Mouse (Mus musculus): ENCODE data around the gene Acoxl.
A peak's percentile ranks its signal among the peaks of the same experiment; 100 is the strongest.

Acoxl gene

DNA sequence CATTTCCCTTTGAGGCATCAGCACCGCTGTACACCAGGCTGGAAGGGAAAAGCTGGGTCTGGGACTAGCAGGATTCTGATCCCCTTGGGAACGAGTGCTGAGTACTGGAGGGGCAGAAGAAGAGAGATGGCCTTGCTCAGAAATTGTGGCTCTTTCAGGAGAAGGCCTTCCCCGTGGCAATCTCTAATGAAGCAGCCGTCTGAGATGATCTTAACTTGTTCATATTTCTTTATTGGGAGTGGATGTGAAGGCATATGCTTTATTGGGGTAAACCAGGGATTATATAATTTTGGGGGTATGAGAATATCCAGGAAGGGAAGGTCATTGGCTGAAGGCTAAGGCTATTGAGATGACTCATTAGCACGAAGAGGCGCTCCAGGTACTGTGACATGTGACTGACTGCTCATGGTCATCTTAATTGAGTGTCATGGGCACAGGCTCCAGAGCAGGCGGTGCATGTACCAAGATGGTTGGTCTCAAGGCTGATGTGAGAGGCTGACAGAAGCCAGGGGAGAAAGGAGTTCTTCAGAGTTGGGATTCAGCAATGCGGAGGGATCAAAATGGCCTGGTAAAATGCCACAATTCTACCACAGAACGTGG is 195.5 kb downstream of the Acoxl start:
- no peak for DNase-seq

DNA sequence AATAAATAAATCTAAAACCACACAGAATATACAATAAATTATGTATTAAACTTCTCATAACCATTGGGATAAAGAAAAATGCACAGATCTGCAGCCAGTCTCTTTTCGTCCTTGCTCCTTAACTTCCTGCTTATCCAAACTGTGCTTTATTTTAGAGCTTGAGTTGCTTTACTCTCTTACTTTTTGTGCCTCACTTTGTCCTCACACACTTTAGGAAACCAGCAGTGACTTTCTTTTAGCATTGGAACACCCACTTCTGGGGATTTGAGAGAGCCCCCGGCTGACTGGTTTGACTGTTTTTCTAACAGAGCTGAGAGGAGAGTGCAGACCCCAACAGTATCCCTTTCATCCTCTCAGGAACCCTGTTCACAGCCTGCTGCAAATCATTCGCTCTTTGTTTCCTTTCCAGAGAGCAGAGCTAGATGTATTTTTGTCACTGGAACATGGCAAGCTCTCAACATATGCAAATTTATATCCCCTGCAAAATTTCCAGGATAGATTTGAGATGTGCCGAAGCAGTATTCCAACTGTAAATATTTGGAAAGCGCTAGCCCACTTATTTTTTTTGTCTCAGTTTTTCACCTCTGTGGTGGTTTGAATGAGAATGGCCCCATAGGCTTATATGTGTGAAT is 199.7 kb downstream of the Acoxl start:
- no peak for DNase-seq

DNA sequence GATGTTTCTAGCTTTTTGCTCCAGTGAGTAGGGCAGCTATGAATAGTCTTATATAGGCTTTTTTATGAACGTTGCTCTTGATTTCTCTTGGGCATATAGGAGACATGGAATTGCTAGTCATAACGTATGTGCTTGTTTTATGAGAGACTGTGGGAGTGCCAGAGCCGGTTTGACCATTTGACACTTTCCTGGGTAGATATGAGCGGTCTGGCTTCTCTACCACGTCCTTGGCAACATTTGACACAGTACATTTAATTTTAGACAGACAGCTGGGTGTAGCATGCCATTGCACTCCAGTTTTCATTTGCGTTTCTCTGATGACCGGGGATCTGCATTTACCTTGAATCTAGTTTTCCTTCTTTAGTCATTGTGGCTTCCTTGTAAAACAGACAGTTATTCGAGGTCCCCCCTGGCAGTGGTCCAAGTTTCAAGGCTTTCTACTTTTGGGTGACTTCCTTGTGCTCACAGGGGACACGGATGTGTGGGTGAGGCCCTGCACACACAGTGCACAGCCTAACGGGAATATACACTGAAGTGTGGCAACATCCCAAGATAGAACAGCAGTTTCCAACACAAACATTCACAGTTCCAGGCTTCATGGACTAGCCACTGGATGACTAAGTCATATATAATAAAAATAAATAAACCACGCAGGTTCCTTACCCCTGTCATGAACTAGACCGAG is 202.5 kb downstream of the Acoxl start:
- peak; percentile 6 for DNase-seq

DNA sequence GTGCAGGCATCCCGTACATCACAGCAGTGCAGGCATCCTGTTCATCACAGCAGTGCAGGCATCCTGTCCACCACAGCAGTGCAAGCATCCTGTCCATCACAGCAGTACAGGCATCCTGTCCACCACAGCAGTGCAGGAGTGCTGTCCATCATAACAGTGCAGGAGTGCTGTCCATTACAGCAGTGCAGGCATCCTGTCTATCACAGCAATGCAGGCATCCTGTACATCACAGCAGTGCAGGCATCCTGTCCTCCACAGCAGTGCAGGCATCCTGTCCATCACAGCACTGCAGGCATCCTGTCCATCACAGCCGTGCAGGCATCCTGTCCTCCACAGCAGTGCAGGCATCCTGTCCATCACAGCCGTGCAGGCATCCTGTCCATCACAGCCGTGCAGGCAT is 207.8 kb downstream of the Acoxl start:
- DNase-seq, result no peak

DNA sequence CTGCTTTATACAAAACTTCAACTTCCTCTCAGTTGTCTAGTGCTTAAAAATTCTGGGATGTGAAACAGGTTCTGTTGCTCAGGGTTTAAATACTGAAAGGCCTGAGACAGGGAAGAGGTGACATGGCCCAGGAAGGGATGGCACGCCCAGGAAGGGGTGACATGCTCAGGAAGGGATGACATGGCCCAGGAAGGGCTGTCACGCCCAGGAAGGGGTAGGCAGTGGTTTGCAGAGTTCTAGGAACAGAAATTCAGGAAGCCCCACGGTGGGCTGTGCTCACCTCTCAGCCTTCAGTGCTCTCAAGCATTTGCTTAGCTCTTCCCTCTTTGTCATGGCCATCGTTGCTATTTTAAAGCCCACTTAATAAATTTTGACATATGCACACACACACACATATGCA is 216.2 kb downstream of the Acoxl start:
- no peak for DNase-seq

DNA sequence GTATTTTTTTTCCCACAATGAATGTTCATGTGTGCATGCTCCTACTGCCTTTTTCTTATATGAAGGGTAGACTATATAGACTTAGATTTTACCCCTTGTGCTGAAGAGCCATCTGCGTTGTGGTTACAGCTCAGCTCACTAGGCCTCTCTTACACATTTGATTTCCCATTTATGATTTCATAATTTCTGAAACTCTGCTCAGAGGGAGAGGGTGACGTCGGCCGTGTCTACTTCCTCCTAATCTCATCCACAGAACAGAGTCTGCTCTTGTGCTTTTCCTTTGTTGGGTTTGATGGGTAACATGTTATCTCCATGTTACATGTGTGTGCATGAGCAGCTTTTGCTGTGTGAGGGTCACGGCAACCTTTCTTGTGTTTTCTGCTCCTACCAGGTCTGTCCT is 219.2 kb downstream of the Acoxl start:
- DNase-seq, result no peak

DNA sequence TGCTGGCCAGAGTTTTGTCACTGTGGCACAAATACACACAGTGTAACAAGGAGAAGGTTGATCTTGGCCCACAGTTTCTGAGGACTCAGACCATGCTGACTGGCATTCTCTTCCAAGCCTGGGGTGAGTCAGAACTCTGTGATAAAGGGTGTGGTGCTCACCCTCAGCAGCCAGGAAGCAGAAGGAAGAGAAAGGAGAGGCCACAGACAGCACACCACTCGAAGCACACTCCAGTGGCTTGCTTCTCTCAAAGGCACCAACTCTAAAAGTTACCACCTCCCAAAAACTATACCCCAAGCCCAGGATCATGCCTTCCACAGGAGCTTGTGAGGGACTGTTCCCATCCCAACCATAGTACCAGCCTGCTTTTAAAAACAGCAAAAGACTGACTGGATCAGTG is 220.0 kb downstream of the Acoxl start:
- no peak for DNase-seq

DNA sequence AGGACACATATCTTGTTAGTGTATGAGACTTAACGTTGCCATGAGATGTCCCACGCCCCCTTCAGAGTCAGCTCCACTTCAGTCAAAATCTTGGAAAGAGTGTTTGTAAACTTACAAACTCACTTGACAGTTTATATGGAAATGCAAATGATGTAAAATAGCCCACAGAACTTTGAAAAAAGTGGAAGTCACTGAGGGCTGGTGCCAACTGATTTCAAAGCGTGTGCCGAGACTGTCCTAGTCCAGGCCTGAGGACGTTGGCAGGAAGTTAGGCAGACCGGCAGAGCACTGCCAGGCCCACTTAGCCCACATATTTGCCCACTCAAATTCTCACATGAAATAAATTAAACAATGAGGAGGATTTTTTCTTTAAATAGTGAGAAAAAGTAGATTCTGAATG is 221.5 kb downstream of the Acoxl start:
- DNase-seq, result no peak

DNA sequence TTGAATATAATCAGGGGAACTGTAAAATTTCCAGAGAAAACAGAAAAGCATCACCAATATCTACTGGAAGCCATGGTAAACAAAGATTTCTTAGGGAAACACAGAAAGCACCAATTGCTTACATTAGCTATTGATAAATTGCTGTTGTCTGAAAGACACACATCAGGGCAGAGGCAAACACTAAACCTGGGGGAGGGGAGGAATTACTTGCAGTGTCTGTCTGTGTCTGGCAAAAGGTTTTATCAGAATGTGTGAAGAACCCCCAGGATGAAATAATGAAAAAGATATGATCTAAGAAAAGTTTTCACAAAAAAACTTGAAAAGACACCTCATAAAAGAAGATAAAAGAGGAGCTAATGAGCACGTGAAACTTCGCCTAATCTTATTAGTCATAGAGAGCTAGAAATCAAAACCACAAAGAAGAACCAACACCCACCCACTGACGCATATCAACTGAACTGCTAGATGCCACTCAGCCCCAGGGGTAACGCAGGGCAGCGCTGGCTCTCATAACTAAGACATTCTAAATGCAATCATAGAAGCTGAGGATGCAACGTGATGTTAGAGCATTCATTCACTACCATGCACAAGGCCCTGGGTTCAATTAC is 222.1 kb downstream of the Acoxl start:
- no peak for DNase-seq

DNA sequence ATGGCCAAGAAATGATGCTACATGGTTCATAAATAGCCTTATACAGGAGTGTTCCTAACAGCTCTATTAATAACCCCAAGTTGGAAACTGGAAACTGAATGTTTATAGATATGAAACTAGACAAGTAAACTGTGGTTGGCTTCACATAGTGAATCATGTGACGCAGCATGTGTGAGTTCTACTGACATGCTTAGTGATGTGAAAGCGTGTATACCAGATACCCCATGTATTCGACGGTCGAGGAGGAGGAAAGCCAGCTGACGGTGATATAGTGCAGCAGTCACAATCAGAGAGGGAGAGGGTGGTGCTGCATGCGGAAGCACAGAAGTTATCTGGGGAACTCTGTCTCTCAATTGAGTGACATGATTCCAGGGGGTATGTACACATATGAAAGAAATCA is 222.8 kb downstream of the Acoxl start:
- DNase-seq, result no peak

DNA sequence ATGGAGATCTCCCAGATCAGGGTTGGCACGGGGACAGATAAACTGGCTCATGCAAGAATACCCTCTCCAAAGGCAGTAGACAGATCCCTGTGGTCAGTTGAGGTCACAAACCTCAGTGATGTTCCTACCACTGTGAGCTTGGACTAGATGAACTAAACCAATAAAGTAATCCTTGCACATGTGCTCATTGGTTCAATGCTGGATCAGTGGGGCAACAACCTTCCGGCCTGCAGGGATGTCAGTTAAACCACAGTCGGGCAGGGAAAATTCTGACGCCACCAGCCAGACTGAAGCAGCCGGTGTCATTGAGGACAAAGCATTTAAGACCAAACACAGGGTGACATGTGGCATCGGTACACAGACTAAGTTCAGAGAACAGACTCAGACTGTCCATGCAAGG is 224.1 kb downstream of the Acoxl start:
- no peak for DNase-seq

DNA sequence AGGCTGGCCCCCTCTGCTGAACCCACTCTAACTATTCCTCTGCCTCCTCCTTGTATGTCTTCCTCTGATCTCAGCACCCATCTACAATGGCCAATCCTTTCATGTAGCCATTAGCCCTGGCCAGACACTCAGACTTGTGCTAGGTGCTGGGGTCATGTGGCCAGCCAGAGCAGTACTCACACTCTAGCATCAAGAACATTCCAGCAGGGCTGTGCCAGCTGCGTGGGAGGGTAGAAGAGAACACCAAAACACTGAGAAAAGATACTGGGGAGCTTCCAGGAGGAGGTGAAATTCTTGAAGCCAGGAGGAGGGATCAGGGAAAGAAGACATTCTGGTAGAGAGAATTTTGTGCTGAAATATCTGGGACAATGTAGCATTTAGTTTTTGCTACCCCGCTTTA is 226.3 kb downstream of the Acoxl start:
- DNase-seq, result no peak

DNA sequence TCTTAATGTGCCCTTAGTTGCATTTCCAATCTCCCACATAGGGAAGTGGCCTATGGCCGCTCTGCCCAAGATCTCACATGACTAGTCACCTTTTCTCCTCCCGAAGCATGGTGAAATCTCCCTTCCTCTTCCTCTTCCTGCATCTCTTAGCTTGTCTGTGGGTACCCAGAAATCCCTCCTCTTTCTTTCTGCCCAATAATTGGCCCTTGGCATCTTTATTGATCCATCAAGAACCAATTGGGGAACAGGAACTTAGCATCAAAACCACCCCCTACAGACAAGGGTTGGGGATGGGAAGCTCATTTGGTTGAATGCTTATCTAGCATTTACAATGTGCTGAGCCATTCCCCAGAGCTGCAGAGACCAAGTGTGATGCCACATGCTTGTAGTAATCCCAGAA is 226.9 kb downstream of the Acoxl start:
- no peak for DNase-seq

DNA sequence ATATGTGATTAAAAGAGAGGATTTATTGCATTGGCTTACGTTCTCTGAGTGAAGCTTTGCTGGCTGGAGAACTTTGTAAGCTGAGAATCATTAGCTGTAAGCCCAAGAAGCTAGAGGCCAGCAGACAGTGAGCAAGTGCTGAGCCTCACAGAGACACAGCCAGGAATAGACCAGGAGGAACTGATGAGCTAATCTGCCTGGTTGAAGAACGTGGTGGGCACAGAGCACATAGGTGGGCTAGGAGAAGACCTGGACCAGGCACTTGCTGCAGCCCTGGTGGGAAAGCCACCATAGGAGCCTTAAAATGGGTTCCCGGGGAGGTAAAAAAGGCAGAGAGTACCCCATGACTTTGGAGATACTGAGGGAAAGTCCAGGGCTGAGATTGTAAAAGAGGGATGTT is 228.5 kb downstream of the Acoxl start:
- no peak for DNase-seq

DNA sequence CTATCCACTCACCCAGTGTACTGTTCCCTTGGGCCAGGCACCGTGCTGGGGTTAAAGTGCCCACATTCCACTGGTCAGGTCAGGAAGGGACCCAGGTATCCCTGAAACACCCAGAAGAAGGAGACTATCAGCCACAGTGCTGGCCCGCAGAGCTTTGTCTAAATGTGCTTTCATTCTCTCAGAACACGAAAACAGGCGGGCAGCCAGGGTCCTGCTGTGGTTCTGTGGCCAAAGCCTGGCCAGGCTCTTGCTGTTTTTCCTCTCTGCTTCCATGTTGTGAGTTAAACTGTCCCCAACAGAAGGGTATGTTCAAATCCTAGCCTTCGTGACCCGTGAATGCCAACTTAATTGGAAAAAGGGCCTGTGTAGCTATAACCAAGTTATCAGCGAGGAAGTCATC is 228.9 kb downstream of the Acoxl start:
- DNase-seq, result no peak

DNA sequence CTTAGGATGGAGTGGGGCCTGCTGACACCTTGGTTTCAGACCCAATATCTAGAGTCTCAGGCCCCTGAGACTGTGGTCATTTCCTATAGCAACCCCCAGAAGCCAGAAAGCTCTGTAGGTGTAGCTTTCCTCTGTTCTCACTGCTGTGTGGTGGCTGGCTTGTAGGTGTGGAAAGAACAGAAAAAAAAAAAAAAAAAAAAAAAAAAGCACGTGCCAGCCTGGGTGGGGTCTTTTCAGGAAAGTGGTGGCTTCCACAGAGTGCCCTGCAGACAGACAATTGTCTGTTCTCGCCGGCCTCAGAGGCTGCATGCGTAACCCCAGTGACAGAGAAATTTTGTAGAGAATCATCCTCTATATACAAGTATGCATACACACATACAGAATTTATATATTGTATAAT is 229.5 kb downstream of the Acoxl start:
- DNase-seq, result no peak

DNA sequence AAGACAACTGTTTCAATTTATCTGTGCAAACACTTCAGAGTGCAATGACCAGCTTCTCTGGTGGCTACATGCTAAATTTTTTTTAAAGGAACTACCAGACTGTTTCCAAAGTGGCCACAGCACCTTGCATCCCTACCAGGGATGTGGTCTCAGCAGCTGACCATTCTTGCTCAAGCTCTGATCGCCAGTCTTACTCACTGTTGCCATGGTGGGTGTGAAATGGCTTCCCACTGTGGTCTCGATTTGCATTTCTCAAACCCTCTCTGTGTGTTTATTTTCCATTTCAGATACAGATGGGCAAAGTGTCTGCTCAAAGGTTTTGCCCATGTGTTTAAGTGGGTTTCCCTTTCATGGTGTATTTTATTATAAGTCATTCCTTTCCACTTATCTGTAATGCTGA is 230.3 kb downstream of the Acoxl start:
- no peak for DNase-seq

DNA sequence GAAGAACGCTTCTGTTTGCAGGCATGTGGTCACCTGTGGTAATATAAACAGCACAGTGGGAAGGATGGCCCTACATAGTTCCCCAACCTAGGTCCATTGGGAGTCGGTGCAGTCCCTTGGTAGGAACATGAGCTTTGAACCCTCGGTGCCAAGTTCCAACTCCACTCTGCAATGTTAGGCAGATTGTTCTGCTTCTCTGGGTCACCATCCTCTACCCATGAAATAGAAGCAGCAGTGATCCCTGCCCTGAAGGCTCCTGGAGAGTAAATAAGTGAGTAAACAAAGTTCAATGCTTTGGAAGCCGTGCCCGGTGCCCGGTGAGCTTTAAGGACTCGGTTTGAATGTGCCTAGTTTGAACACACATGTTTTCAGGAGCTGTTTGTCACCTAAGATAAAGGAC is 233.1 kb downstream of the Acoxl start:
- DNase-seq, result no peak

DNA sequence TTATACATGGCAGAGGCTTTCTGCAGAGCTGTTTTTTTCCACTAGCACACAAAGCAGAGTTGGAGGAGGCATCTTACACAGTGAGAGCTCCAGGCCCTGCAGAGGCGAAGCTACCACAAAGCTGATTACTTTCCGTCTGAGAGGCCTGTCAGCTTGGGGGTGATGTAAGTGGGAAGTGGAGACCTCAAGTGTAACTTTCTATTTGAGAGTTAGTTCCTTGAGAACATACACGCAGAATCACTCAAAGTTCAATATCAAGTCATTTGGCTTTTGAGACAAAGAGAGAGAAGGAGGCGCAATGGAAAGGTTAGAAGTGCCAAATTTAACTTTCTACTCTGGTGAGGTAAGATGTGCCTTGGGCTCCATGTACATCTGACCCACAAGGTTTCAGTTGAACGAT is 234.3 kb downstream of the Acoxl start:
- no peak for DNase-seq

DNA sequence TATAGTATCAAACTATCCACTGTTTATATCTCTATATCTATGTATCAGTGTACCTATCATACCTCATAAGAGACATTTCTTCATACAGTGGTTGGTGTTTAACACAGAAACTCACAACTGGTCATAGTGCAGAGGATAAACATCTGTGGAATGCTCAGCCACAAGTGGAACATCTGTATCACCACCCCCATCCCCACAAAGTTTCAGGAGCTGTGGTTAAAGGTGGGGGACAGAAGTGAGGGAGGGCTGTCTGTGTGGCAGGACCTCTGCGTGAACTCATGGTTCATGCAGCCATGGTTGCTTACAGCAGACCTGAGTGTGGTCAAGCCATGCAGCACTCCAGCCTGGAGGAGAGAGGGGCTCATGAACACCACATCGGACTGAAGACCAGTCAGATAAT is 234.9 kb downstream of the Acoxl start:
- no peak for DNase-seq

DNA sequence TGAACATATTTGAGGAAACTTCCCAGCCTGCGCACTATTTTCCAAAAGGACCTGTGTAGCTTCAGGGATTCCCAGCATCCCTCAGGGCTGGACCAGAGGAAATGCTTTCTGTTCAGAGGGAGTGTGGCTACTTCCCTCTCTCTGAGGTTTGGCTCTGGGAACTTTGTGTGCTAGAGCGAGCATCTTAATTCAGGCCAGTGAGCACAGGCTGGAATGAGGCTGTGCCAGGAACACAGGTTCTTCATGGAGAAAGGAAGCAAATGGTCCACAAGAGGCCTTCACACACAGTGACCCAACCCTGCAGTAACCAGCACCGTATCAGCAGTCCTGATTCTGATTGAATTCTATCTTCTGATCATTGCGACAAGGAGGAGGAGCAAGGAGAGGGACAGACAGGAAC is 238.3 kb downstream of the Acoxl start:
- no peak for DNase-seq

DNA sequence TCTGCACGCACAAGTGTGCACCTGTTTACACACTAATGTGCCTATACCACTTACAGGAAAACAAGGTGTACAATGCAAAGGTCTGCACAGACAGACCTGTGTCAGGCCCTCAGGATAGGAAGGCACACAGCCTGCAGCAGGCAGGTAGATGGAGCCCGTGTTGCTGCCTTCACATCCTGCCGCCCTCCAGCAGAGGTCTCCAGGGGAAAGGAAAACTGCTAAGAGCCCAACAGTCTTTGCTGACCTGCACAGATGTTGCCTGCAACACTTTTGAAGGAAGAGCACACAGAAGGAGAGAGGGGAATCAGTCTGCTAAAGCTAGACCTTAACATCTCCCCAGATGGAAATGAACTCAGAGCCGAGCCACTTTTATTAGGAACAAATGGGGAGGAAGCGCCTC is 240.2 kb downstream of the Acoxl start:
- DNase-seq, result peak; percentile 59

DNA sequence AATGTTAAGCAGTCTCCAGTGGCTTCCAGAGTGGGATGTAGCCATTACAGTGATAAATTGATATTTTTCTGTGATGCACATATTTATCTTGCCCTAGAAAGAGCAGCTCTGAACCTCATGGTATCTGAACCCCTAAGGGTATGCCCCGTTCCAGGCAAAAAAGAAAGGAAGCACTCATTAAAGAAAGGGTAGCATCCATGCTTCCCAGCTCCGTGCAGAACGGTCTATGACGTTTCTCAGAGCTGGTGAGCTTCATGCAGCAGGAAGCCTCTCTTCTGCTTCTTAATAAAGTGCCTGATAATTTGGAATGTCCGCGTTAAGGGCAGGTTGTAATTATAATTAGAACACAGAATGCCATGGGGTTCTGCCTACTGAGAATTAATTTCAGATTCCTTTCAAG is 240.6 kb downstream of the Acoxl start:
- no peak for DNase-seq

DNA sequence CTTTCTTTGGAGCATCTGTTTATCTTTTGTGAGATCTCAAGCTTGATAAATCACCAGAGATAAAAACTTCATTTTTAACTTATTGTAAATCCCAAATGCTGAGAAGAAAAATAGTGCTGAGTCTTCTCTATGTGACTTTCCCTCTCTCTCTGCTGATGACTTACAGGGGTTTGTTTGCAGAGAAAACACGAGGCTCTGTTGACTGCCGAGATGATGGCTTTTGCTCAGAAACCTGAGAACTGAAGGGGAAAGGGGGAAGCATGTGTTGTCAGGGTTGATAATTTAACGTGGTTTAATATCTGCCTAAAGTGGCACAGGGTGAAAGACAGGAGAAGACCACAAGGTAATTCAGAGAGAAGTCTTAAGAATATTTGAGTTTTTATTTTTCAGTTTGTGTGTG is 245.2 kb downstream of the Acoxl start:
- DNase-seq, result no peak

All from kidney, postnatal 14 days (tissue).